Mouse (Mus musculus) forebrain, embryonic 14.5 days (tissue): Measurements from ENCODE around the gene Gucy1a1. TPM values are rescaled to one million over a fixed set of nuclear protein-coding genes. Genes with fewer than 3 reads are reported as not detected.

Experiments
- ATAC-seq: fragments of 200-750 bp; cut with Nextera tagmentation; 2 replicates; pipeline ENCODE4 v1.8.0; 2017; ENCODE audit warnings: mild to moderate bottlenecking, moderate library complexity
- DNase-seq: peaks from one replicate; pipeline ENCODE4 v3.0.0-alpha.2; 2015; ENCODE audit warnings: low spot score
- H3K27ac ChIP-seq: fragments of 300-500 bp; sonication (generic); 2 replicates; pipeline ENCODE4 v1.5.1; 2014; ENCODE audit warnings: low read depth, mild to moderate bottlenecking, control low read depth, low read length, moderate library complexity
- H3K27me3 ChIP-seq: fragments of 300-500 bp; sonication (generic); replicated peaks from 2 replicates; pipeline ENCODE4 v1.6.1; 2014; ENCODE audit warnings: low read length, control low read depth, mixed read lengths; ENCODE audit not compliant: control insufficient read depth, insufficient read depth
- H3K36me3 ChIP-seq: fragments of 300-500 bp; sonication (generic); 2 replicates; pipeline ENCODE4 v1.6.1; 2014; ENCODE audit warnings: low read length, control low read depth; ENCODE audit not compliant: control insufficient read depth, insufficient read depth
- H3K4me1 ChIP-seq: fragments of 300-500 bp; sonication (generic); 2 replicates; pipeline ENCODE4 v1.6.1; 2014; ENCODE audit warnings: antibody characterized with exemption, low read length, control low read depth; ENCODE audit not compliant: control insufficient read depth, insufficient read depth
- H3K4me2 ChIP-seq: fragments of 300-500 bp; sonication (generic); 2 replicates; pipeline ENCODE4 v1.6.1; 2014; ENCODE audit warnings: mild to moderate bottlenecking, control low read depth, low read length
- H3K4me3 ChIP-seq: fragments of 300-500 bp; sonication (generic); 2 replicates; pipeline ENCODE4 v1.5.1; 2014; ENCODE audit warnings: low read depth, low read length, control low read depth
- H3K9ac ChIP-seq: fragments of 300-500 bp; sonication (generic); 2 replicates; pipeline ENCODE4 v1.6.1; 2014; ENCODE audit warnings: mild to moderate bottlenecking, low read length, control low read depth, moderate library complexity
- H3K9me3 ChIP-seq: fragments of 300-500 bp; sonication (generic); replicated peaks from 2 replicates; pipeline ENCODE4 v1.6.1; 2016; ENCODE audit warnings: low read length, control low read depth, mixed read lengths; ENCODE audit not compliant: control insufficient read depth
- WGBS: fragments of 180-500 bp; shearing (Covaris S2); extraction: QIAGEN DNeasy Blood & Tissue Kit; methylation state at CpG from one replicate; pipeline ENCODE4 v1.1.7; 2014; 5-methylcytosine and 5-hydroxymethylcytosine counted together
- polyA plus RNA-seq: library from polyadenylated mRNA; unstranded; fragments of >200 nt; fragmentation: Nextera tagmentation; extraction: Ambion mirVana; gene quantifications from 2 replicates; pipeline ENCODE4 v1.2.1, GENCODE M21; 2014

The Gucy1a1 gene
- polyA plus RNA-seq, 1 experiment from 2014 or later = 28.2 TPM

- Histone ChIP-seq H3K4me3 (0 out of 2 replicates have a peak overlapping the region, but pooled peaks have one; percentile 46), H3K9ac (no peak overlapping the region), H3K27ac (no peak overlapping the region), H3K4me2 (peak overlapping the region; percentile 95), H3K4me1 (0 out of 2 replicates have a peak, but pooled peaks cover 5% of the 10 kb centered on the region), H3K36me3 (no peaks in the 10 kb centered on the region), H3K27me3 (no peaks in the 10 kb centered on the region), H3K9me3 (no peaks in the 10 kb centered on the region)
- no peak for ATAC-seq
- no peak for DNase-seq
Observed at GRCm38 (mm10) chr3:82145978-82146377, 389 bp upstream of the Gucy1a1 start.

GRCm38 (mm10) chr3:82144725-82145125 is 864 bp downstream of the Gucy1a1 start:
- peak; percentile 47; the same call in 1 of the 2 replicates for ATAC-seq
- Histone ChIP-seq H3K4me3 (peak overlapping the region; percentile 46), H3K36me3 (no peaks in the 10 kb centered on the region), H3K9ac (peak overlapping the region; percentile 71), H3K4me2 (peak overlapping the region; percentile 95), H3K27me3 (no peaks in the 10 kb centered on the region), H3K27ac (no peak overlapping the region), H3K9me3 (no peaks in the 10 kb centered on the region), H3K4me1 (0 out of 2 replicates have a peak, but pooled peaks cover 5% of the 10 kb centered on the region)
- WGBS = 3% methylated on average over 14 of the region's 14 CpGs
- DNase-seq = peak; percentile 14

- Histone ChIP-seq H3K4me1 (0 out of 2 replicates have a peak, but pooled peaks cover 5% of the 10 kb centered on the region), H3K9me3 (no peaks in the 10 kb centered on the region), H3K36me3 (no peaks in the 10 kb centered on the region), H3K27ac (no peak overlapping the region), H3K4me2 (no peak overlapping the region), H3K4me3 (no peak overlapping the region), H3K9ac (no peak overlapping the region), H3K27me3 (no peaks in the 10 kb centered on the region)
- DNase-seq = no peak
- 67% methylated on average over 5 of the region's 5 CpGs for WGBS
- no peak for ATAC-seq
Observed at GRCm38 (mm10) chr3:82140781-82141180, 4.8 kb downstream of the Gucy1a1 start.

GRCm38 (mm10) chr3:82138002-82138667 is 7.5 kb downstream of the Gucy1a1 start:
- Histone ChIP-seq H3K9me3 (no peaks in the 10 kb centered on the region), H3K4me2 (no peak overlapping the region), H3K27me3 (no peaks in the 10 kb centered on the region), H3K27ac (no peak overlapping the region), H3K36me3 (no peaks in the 10 kb centered on the region), H3K9ac (no peak overlapping the region), H3K4me3 (no peak overlapping the region), H3K4me1 (no peaks in the 10 kb centered on the region)
- 38% methylated on average over 13 of the region's 13 CpGs for WGBS
- peak; percentile 86 for ATAC-seq
- DNase-seq = peak; percentile 71

GRCm38 (mm10) chr3:82135483-82135882 is 10.1 kb downstream of the Gucy1a1 start:
- H3K36me3 ChIP-seq = no peaks in the 10 kb centered on the region
- H3K9me3 ChIP-seq = no peaks in the 10 kb centered on the region
- no peak overlapping the region for H3K4me3 ChIP-seq
- ATAC-seq (no peak), DNase-seq (peak; percentile 50)
- H3K4me1 ChIP-seq = no peaks in the 10 kb centered on the region
- H3K4me2 ChIP-seq = no peak overlapping the region
- WGBS = 56% methylated on average over 1 of the region's 1 CpGs
- H3K27me3 ChIP-seq = no peaks in the 10 kb centered on the region
- H3K27ac ChIP-seq = no peak overlapping the region
- H3K9ac ChIP-seq = no peak overlapping the region

- WGBS = 63% methylated on average over 1 of the region's 1 CpGs
- H3K4me3 ChIP-seq = no peak overlapping the region
- H3K9ac ChIP-seq = no peak overlapping the region
- H3K4me2 ChIP-seq = no peak overlapping the region
- DNase-seq (no peak), ATAC-seq (no peak)
- H3K36me3 ChIP-seq = no peaks in the 10 kb centered on the region
- no peaks in the 10 kb centered on the region for H3K9me3 ChIP-seq
- no peaks in the 10 kb centered on the region for H3K27me3 ChIP-seq
- no peaks in the 10 kb centered on the region for H3K4me1 ChIP-seq
- H3K27ac ChIP-seq = no peak overlapping the region
Observed at GRCm38 (mm10) chr3:82129258-82129657, 16.3 kb downstream of the Gucy1a1 start.

- H3K4me1 ChIP-seq = no peaks in the 10 kb centered on the region
- H3K27me3 ChIP-seq = no peaks in the 10 kb centered on the region
- H3K27ac ChIP-seq = no peak overlapping the region
- ATAC-seq (no peak), DNase-seq (no peak)
- no peak overlapping the region for H3K4me2 ChIP-seq
- no peak overlapping the region for H3K4me3 ChIP-seq
- H3K9me3 ChIP-seq = no peaks in the 10 kb centered on the region
- 78% methylated on average over 1 of the region's 1 CpGs for WGBS
- no peak overlapping the region for H3K9ac ChIP-seq
- no peaks in the 10 kb centered on the region for H3K36me3 ChIP-seq
Observed at GRCm38 (mm10) chr3:82124567-82124966, 21.0 kb downstream of the Gucy1a1 start.

GRCm38 (mm10) chr3:82118916-82119315 is 26.7 kb downstream of the Gucy1a1 start:
- H3K4me1 ChIP-seq = no peaks in the 10 kb centered on the region
- ATAC-seq = no peak
- H3K9me3 ChIP-seq = no peaks in the 10 kb centered on the region

GRCm38 (mm10) chr3:82112439-82112838 is 33.1 kb downstream of the Gucy1a1 start:
- Histone ChIP-seq H3K36me3 (no peaks in the 10 kb centered on the region), H3K27ac (no peak overlapping the region), H3K4me1 (no peaks in the 10 kb centered on the region), H3K9ac (no peak overlapping the region), H3K4me3 (no peak overlapping the region), H3K4me2 (no peak overlapping the region), H3K27me3 (no peaks in the 10 kb centered on the region), H3K9me3 (no peaks in the 10 kb centered on the region)
- WGBS = 67% methylated on average over 2 of the region's 2 CpGs
- DNase-seq = no peak
- ATAC-seq = no peak

More at GRCm38 (mm10) chr3:82118916-82119315, 26.7 kb downstream of the Gucy1a1 start:
- DNase-seq = no peak
- Histone ChIP-seq H3K4me3 (no peak overlapping the region), H3K27ac (no peak overlapping the region), H3K4me2 (no peak overlapping the region), H3K9ac (no peak overlapping the region), H3K27me3 (no peaks in the 10 kb centered on the region), H3K36me3 (no peaks in the 10 kb centered on the region)
- 93% methylated on average over 1 of the region's 1 CpGs for WGBS
